Mouse (Mus musculus) brain, embryonic 18.5 days (tissue): ENCODE measurements at regions not wholly inside any gene's neighbourhood (a gene's known extent, or its start where the extent isn't known, plus 50 kb on each side); places are given as distances from the start of the nearest gene placed in this dataset.
A peak's percentile ranks its signal among the peaks of the same experiment; 100 is the strongest.

Source experiments
- DNase-seq: peaks from one replicate; pipeline ENCODE4 v3.0.0-alpha.2; 2012; ENCODE audit warnings: low read depth, low spot score

- DNase-seq: no peak
These were observed 54.2 kb upstream of the Rfpl4b start for GRCm38 (mm10) chr10:38875667-38876245.

- DNase-seq: no peak
These were observed 57.7 kb upstream of the Rfpl4b start for GRCm38 (mm10) chr10:38879271-38879670.

DNA sequence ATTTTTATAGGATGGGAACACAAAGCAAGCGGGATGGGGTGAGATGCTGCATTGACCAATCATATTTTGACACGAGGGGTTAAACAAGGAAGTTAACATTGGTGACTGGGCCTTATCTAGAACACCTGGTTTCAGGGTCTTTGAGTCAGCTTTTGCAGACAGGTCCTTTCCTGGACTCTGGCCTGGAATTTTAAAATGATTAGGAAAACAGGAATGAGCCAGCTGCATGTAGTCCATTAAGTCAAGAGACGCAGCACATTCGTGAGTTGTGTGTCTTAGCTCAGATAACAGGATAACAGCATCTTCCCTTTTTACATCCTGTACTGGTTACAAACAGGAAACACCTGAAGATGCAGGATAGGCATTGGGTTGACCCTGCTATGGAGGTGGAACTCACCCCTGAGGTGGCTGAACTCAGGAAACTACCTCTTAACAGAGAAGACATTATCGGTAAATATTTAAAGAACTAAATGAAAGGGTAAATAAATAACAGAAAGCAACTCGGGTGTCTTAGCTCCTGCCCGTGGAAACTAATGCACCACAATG lies 59.1 kb upstream of the Rfpl4b start:
- DNase-seq: no peak

DNA sequence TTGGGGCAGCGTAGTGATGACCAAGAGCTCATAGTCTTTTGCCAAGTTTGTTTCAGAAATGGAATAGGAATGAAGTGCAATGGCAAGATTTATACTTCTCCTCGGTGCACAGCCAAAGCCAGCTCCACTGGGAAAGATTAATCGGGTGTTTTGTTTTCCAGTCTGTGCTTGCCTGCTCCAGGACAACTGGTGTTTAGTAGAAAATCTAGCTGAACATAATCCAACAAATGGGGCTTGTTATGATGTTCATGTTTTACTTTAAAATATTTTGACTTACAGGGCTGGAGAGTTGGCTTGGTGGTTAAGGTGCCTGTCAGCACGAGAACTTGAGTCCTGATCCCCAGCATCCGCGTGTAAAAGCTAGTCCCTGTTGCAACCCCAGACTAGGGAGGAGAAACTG lies 60.6 kb upstream of the Rfpl4b start:
- DNase-seq: no peak

DNA sequence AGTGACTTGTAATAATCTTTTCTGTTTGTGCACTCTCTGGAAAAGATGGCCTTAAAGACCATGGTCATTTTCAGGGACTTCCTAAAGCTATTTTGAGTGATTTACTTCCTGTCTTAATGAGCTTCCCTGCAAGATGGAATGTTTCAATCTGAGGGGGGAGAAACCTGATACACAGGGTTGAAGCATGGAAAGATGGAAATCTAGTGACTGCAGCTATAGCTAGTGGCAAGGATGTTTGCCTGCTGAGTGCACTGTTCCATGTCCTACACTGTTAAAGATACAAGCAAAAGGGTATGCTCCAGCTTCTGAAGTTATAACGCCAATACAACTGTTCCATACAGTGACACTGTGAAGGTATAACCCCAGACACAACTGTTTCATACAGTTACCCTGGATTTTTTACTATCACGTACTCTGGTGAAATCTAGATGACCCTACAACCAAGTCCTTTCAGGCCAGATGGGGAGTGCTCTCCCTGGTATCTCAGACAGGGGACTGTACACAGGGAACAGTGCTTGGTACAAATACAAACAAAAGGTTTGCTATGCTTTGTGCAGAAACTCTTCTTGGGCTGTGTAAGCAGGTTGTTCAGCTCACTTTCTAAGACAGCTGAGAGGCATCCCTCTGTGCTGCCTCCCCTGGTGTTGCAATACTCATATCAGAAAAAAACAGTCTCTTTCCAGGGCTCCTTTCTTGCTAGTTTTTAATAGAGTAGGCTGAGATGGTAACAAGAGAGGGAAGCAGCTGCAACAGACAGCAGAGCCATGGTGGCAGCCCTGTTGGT lies 62.4 kb upstream of the Rfpl4b start:
- DNase-seq: no peak

GRCm38 (mm10) chr10:38884641-38885040 lies 63.1 kb upstream of the Rfpl4b start:
- no peak for DNase-seq

DNA sequence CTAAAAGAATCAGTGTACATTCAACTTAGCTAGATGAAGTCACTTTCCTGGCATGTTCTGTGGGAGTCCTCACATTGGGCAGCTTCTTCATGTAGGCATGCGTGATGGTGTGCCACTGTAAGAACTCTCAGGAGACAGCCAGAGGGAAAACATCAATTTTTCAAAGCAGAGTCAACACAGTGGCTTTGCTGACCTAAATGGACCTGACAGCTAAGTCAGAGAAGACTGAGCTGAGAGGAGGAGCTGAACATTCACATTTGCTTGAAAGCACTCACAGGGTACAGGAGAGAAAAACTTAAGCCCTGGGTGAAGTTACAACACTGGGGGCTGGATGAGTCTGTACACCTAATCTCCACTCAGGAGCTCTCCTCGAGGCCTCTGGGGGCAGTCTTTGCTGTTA lies 64.9 kb upstream of the Rfpl4b start:
- no peak for DNase-seq

DNA sequence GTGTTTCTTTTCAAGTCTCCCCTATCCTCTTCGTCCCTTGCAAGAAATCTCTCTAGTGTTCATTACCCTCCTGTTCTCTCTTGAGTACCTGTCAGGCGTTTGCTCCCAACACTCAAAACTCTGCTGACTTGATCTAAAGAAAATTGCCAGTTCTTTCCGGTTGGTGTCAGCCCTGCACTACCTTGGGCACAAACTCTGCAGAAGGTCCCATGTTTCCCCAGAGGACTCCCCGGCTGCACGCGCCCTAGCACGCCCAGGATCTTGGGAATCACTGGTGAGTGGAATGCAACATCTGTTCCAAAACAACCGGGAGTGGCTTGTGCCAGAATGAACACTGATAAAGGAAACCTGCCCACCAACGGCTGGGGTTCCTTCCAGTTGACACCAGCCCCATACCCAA lies 66.3 kb upstream of the Rfpl4b start:
- no peak for DNase-seq

- DNase-seq: no peak
These were observed 70.6 kb upstream of the Lama4 start for GRCm38 (mm10) chr10:38894706-38895105.

DNA sequence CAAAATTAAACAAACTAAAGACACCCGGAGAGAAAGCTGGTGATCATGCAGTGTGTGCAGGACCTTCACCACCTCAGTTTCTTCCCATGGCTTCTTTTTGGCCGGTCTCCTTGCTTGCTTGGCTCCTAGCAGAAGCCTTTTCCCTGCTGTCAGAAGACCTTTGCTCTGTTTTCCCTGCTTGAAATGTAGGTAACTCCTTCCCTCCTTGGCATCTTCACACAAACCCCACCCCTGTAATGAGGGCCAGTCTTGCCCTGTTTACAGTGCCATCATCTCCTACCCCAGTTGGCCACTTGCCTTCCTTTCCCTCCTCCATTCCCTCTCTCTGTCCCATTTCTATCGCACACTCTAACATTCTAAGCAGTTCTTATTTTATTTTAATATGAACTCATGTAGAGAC lies 69.7 kb upstream of the Lama4 start:
- DNase-seq: no peak

GRCm38 (mm10) chr10:38897573-38897972 lies 67.7 kb upstream of the Lama4 start:
- no peak for DNase-seq

- no peak for DNase-seq
These were observed 59.2 kb upstream of the Lama4 start for GRCm38 (mm10) chr10:38906121-38906520.

DNA sequence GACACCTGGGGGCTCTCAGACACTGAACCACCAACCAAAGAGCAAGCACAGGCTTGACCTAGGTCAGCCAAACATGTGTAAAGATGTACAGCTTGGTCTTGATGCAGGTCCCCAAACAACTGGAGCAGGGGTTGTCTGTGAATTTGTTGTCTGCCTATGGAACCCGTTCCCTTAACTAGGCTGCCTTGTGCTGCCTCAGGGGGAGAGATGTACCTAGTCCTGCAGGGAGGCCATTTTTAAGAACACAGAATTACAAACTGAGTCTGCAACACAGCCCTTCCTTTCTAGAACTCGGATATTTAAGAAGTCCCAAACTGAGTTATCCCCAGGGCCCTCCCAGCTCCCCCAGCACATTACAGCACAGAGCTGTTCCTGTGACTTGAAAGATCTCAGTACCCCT lies 57.5 kb upstream of the Lama4 start:
- DNase-seq: no peak

DNA sequence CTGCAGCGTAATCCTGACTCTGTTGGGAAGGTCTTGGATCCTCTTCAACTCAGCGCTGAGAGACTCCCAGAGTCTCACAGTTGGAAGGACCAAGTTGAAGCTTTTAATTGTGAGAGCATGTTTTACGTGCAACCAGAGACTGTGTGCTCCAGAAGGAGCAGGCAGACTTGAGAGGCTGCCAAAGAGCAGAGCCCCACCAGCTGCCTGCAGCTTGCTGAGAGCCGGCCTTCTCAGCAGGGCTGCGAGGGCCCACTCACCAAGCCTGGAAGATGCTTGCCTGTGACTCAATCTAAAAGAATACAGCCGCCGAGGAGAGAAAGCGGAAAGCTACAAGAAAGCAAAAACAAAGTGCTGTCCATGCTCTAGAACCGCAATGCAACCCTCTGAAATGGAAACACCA lies 57.0 kb upstream of the Lama4 start:
- DNase-seq: peak; percentile 32

DNA sequence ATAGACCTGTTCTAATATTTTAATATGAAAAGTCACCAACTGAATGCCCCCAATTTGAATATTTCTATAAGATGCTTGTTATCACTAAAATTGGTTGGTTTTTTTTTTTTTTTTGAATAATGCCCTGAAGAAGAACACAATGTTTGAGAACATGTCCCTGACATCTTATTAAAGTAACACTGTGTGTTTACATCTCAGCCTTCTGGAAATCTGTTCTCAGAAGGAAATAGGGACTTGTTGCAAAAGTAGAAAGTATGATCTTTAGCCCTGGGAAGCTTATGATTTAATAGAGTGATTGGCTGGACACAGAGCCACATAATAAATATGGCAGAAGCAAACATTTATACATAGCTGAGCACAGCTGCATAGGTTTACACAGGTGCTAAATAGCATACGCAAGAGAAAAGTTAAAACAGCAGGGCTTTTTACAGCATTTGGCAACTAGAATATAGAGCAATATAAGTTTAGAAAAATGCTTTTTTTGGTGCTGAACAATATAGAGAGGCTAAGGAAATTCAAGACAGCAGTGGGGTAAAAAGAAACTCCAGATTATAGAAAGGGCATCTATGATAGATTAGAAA lies 56.1 kb upstream of the Lama4 start:
- no peak for DNase-seq

- no peak for DNase-seq
These were observed 55.5 kb upstream of the Lama4 start for GRCm38 (mm10) chr10:38909843-38910242.

- DNase-seq: no peak
These were observed 52.3 kb upstream of the Lama4 start for GRCm38 (mm10) chr10:38913013-38913412.
